Mouse (Mus musculus) layer of hippocampus, postnatal 14 days (tissue): ENCODE measurements around the gene Abhd17a. TPM values are rescaled to one million over a fixed set of nuclear protein-coding genes. Genes with fewer than 3 reads are reported as not detected.
A peak's percentile ranks its signal among the peaks of the same experiment; 100 is the strongest.
"Not testable (repeated sequence)": the region's sequence is repeated elsewhere in the genome, so short reads cannot be mapped to it uniquely, and the experiment has no call there.

Experiments used
- DNase-seq, 2 experiments: peaks; one replicate each; pipeline ENCODE4 v3.0.0; 2021 to 2022; ENCODE audit warnings: low spot score in 2 of 2, mixed read lengths in 1 of 2
- total RNA-seq, 2 experiments: library from RNA; stranded (reverse); gene quantifications; 2 replicates each; pipeline ENCODE4 v1.2.3; 2021

The Abhd17a gene
- total RNA-seq, 2 experiments from 2014 or later = 189 to 197 TPM

DNA sequence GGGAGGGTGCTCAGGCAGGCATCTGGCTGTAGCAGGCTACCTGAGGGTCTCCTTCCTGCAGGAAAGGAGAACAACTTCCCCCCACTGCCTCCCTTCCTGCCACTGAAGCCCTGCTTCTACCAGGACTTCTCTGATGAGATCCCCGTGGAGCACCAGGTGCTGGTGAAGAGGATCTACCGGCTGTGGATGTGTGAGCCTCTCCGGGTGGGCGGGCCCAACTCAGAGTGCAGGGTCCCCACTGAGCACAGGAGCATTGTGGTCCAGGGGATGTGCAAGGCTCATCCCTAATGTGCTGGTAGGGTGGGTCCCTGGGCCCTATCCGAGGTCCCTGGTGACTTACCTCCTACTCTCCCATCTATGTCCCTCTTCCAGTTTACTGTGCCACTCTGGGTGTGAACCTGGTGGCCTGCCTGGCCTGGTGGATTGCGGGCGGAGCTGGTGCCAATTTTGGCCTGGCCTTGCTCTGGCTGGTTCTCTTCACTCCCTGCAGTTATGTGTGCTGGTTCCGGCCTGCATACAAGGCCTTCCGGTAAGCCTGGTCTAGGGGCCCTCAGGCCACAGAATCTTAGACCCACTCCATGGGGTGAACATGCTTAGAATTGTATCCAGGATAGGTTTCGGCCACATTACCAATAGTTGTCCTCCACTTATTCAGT is 19.3 kb upstream of the Abhd17a start:
- DNase-seq = no peak

DNA sequence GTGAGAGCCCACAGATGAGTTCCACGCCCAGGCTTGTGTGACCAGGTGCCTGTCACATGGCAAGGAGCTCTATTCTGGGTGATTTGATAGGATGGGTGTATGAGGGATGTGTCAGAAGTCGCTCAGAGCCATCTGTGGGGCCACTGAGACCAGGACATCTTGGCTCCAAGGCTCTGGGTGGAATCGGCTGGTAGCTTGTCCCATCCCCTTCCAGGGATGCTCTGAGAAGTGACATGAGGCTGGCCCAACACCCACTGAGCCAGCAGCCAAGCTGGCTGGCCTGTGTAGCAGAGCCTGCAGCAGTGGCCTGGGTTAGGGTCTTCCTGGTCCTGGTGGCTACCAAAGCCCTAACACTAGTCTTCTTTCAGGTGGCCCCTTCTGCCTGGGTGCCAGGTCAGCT is 18.3 kb upstream of the Abhd17a start:
- DNase-seq = no peak

DNA sequence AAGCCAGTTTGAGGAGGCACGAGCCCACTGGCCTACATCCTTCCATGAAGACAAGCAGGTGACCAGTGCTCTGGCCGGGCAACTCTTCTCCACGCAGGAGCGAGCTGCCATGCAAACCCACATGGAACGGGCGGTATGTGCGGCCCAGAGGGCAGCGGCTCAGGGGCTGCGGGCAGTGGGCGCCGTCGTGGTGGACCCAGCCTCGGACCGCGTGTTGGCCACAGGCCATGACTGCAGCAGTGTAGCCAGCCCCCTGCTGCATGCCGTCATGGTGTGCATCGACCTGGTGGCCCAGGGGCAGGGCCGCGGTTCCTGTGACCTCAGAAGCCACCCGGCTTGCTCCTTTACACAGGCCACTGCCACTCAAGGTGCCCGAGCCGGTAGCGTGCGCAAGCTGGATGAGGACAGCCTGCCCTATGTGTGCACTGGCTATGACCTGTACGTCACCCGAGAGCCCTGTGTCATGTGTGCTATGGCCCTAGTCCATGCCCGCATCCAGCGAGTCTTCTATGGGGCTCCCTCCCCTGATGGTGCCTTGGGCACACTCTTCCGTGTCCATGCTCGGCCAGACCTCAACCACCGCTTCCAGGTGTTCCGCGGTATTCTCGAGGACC is 16.7 kb upstream of the Abhd17a start:
- DNase-seq = no peak

DNA sequence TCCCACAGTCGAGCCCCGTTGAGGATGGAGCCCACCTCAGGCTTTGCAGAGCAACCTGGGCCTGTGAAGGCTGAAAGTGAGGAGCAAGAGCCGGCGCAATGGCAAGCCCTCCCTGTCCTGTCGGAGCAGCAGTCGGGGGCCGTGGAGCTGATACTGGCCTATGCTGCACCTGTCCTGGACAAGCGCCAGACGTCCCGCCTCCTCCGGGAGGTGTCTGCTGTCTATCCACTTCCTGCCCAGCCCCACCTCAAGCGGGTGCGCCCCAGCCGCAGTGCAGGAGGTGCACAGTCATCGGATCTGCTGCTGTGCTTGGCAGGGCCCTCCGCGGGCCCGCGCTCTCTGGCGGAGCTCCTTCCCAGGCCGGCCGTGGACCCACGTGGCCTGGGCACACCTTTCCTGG is 16.2 kb upstream of the Abhd17a start:
- DNase-seq = no peak

DNA sequence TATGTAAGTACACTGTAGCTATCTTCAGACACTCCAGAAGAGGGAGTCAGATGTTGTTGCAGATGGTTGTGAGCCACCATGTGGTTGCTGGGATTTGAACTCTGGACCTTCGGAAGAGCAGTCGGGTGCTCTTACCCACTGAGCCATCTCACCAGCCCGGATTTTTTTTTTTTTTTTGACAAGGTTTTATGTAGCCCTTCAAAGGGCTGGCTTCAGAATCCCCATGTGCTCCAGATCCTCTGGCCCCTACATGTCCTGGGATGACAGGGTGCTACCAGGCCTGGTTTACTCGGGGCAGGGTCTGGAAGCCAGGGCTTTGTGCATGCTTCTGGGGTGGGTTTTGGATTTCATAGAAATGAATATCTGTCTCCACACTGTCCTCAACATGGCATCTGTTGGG is 15.6 kb upstream of the Abhd17a start, which contains the start of gene Gm49322:
Gene Gm49322, plus strand, starts transcription at position 301 of the 400 bp plus-strand sequence.
- not testable (repeated sequence) for DNase-seq

DNA sequence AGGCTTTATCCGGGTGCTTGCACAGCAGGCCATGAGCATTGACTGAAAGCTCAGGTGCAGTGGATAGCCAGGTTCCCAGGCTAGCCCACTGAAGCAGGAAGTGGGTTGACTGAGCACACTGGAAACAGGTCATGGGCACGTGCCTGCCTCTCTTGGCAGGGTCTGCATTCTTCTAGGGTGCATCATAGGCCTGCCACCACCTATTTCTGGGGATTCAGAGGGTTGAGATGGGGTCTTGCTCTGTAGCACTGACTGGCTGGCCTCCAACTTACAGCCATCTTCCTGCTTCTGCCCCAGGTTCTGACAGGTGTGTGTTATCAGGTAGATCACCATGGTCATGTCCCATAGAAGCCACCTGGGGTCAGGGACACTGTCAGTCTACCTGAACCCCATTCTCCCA is 14.8 kb upstream of the Abhd17a start:
- DNase-seq = no peak

DNA sequence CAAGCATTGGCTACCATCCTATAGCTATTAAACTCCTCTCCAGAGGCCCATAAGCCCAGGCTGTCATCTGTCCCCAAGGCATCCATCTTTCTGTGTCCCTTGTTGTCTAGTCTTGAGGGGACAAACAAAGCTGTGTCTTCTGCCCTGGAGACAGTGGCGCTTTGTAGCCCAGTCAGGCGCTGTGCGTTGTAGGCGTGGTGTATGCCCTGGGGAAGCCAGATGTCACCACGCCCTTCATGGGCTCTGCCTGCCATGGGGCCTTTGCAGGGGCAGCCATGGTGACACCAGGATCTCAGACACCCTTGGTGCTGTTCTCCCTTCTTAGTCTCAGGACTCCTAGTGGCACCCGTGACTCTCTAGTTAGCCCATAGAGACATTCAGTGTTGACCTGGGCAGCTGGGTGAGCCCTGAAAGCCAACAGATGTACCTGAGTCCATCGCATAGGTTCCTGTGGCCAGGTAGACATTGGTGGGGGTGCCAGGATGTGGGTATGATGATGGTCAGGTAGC is 13.9 kb upstream of the Abhd17a start:
- DNase-seq = no peak

DNA sequence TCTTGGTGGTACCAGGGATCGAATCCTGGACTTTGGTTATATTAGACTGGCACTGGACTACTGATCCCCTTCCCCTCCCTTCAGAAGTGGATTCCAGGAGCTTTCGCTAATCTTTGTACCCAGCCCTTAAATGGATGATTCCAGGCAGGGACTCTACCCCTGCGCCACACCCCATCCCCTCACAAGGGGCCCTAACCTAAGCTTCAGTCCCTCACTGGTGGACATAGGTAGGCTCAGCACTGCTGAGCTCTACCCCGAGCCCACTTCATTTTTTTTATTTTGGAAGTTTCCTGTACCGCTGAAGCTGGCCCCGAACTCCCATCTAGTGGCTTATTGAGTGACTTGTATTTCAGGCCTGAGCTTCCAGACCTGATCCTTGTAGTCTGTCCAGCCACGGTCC is 13.2 kb upstream of the Abhd17a start:
- no peak for DNase-seq

DNA sequence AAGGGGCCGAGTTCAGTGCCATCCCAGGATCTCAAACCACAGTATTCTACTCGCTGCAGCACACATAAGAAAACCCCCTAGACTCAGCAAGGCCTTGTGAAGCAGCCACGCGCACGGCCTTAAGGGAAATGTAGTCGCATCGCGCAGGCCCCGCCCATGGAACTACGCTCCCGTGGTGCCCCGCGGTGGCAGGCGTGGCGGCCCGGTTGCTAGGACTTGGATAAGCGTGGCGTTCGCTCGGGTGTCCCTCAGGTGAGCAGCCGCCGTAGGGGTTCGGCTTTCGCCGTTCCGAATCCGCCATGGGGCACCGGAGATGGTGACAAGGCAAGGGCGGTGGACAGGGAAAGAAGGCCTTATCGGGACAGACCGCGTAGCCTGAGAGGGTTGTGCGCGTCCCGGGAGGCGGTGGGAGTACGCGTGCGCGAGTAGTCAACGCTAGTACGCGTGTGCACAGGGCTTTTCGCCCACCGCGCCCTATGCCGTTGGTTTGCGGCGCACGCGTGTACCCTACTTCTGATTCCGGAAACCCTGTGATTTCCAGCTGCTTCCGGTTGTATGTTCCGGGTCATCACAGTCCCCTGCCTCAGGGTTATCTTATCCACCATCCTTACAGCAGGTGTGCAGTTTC is 12.7 kb upstream of the Abhd17a start, which contains the start of the genes Scamp4 and Adat3:
Gene Scamp4, plus strand, starts transcription at position 175 of the 628 bp plus-strand sequence.
Gene Adat3, plus strand, starts transcription at position 183 of the 628 bp plus-strand sequence.
- DNase-seq = peak; percentile 96 to 99

DNA sequence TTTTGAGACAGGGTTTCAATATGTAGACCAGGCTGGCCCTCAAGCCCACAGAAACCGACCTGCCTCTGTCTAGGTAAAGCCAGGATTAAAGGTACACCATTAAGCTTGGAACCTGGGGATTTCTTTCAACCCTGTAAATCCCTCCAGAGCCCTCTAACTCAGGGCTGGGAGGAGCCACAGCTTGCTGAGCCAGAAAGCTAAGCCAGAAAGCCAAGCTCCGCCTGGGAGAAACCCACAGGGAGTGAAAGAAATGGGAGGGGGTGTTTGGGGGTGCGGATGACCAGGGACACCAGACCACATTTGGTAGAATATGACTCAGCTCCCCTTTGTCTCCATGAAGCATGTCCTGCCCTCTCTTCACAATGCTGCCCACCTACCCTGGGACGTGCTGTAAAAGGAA is 6.2 kb upstream of the Abhd17a start:
- DNase-seq = no peak

DNA sequence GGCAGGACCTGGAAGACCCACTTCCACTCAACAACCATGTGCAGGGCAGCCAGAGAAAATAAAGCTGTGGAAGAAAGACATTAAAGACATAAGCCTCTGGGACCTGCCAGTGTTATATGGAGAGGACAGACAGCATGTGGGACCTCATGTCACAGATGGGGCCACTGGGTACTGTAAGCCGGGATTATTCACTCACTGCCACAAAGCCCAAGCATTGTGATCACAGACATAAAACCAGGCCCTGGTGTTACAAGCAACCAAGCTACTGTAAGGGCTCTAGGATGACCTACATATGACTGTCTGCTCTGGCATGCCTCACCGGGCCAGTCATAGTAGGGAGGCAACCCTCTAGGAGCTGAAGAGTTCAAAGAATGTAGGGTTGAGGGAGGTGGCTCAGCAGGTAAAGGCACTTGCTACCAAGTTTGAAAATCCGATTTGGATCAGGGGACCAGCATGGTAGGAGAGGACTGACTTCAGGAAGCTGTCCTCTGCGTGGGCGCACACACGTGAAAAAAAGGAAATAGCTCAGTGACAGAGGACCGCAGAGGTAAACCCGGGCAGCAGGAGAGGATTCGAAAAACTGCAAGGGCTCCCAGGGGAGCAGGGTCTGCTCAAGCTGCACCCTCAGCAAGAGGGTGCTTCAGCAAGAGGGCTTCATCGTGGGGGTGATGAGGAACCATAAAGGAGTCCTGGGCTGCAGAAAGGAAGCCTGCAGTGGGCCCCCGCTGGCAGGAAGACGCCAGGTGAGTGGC is 838 bp downstream of the Abhd17a start:
- no peak for DNase-seq

DNA sequence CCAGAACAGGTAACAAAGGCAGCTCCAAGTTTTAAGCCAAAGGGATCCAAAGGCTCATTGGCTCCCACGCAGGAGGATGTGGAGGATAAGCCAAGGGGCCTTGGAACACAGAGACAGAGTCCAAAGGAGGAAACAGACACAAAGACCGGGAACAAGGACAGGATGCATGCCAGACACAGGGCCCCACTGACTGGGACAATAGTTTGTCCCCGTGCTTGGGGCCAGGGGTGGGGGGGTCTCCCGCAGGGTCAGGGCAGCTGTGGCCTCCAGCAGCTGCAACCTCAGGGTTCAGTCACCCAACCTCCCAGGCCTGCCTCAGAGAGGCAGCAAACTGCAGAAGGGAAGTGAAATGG is 2.9 kb downstream of the Abhd17a start:
- DNase-seq = no peak

DNA sequence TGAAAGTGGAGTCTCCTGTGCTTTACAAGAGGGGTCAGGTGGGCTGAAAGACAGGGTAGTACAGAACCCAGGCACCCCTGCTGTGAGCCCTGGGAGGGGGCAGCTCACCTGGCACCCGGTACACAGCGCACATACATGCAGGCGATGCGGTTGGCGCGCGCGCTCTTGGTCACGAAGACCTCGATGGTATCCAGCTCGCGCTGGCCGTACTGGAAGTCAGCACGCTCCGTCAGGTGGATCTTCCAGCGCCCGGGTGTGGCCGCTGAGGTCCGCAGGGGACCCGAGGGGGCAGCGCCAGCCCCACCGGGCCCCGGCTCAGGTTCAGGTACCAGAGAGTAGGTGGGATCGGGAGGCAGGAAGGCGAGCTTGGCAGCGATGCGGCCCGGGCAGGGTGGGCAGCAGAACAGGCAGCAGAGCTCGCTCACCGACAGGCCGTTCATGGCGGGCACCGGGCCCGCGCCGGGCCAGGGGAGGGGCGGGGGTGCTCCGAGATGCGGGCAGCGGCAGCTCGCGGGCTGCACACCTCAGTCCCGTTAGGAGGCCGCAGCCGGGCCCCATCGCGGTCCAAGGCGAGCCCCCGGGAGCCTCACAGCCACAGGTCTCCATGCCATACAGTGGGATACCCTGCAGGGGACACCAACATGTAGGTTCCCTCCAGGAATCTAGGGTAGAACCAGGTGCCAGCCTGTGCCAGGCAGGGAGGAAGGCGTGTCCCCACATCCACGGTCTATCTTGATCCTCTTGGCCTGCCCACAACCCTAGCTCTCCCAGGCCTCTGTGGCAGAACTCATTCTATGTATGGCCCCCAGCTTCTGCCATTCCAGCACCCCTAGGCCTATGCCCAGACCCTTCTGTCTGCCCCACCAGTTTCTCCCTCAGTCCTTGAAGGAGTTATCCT is 3.5 kb downstream of the Abhd17a start:
- DNase-seq = no peak

DNA sequence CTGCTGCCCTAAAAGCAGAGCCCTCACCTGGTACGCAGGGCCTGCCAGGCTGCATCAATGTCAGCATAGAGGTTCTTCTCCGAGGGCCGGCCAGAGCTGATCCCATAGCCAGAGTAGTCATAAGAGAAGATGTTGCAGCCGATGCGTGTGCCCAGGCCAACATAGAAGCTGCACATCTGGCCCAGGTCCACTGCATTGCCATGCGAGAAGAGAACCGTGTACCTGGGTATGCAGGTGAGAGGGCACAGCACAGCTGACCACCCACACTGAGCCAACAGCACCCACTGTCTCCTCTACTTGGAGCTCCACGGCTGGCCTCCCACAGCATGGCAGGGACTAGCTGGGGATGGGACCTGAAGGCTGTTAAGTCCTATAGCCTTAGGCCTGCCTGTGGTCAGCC is 4.6 kb downstream of the Abhd17a start:
- DNase-seq = no peak

DNA sequence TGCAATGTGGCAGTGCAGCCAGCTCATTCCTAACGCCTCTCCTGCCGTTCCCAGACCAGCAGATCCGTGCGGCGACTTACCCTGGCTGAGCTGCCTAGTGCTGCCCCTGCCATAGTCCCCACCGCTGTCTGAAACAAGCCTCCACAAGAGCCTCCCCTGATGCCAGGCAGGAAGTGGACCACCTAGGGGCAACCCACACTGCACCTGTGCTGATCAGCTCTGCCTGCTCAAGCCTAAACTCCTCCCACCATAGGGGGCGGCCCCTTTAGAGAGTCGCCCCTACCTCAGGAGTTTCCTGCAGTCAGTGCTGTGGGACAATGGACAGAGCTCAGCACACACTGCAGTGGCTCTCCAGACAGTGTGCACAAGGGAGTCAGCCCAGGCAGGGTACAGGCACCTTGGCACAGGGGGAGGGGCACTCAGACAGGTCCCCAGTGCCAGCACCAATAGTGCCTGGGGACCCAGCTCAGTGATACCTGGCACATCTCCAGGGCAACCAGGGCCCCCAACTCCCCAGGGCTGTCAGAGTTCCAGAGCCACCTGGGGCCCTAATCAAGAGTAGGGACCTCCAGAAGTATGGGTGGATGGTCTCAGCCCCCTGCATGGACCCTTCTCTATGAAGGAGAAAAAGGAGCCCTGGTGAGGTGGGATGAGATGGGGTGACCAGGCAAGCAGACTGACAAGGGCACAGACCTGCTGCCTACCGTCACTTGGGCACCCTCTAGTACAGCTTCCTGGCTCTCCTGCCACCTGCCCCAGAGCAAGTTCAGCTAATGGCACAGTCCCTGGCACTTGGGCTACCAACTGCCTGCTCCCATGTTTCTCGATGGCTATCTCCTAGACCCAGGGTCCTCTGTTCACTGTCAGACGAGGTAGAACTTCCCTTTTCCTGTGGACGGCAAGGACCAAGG is 5.2 kb downstream of the Abhd17a start:
- DNase-seq = no peak

DNA sequence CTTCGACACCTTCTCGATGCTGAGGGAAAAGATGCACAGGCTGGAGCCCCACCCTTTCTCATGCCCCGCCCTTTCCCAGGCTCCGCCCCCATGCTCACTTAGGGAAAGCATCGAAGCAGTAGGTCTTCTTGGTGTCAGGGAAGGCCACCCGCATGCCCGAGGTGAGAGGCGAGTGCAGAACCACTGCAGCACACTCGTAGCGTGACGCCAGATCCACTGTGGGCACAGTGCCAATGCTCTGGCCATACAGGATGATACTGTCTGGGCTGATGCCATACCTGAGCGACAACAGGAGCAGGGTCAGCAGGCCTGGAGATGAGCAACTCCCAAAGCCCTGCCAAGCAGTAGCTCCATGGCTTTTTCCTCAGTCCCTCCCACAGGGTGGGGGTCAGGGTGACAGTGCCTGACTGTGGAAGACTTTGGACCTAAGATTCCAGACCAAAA is 6.1 kb downstream of the Abhd17a start:
- no peak for DNase-seq

DNA sequence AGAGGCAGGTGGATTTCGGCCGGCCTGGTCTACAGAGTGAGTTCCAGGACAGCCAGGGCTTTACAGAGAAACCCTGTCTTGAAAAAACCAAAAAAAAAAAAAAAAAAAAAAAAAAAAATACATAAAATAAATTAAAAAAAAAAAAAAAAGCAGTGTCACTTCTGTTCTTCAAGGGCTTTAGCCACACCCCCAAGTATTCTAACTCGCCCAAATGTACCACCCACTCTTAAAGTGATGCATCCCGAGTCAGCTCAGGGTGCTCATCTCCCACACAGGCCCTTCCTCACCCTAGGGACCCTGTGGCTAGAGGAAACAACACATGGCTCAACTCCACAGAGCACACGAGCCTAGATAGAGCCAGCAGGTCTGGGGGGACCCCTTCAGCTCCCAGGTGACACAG is 7.1 kb downstream of the Abhd17a start:
- no peak for DNase-seq

DNA sequence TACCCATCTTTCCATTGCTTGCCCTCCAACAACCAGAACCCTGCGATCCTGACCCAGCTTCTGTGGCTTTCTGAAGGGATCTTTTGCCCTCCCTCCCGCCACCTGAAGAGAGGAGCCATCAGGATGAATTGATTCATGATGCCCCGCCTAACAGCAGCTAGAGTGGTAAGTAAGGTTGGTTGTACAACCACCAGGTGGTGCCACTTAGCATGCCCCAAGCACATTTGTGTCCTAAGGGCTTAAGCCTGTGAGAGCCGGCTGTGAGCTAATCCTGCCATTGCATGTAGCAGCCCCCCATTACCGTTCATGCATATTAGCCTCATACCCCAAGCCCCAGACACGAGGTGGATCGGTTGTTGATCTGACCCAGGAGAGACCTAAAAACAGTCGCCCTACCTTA is 11.2 kb downstream of the Abhd17a start:
- no peak for DNase-seq

DNA sequence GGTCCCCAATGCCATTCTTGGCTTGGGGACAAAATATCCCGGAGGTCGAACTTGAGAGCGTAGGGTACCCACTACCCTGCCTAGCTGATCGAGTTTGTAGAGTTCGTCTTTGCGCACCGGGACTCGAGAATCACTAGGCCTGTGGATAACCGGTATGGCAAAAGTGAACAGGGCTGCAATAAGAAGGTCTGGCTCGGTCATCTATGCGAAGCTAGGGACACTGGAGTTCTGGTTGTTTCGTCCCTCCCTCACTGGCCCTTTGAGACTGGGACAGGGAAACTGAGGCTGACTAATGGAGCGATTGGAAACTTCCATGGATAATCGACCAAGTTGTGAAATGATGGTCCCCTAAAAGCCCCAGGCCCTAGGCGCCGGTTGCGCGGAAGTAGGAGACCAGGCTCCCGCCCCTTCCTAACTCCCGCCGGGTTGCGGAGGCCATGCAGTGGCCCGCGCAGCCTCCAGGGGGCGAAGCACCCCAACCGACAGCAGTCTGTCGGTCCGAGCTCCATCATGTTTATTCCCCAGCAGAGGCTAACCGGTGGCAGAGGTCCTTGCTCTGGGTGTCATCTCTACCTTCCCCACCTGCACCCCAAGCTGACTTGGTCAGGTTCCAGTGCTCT is 11.9 kb downstream of the Abhd17a start:
- peak in 1 of 2 experiments; percentile 70 for DNase-seq
